Mouse (Mus musculus): ENCODE data around the gene Gm20388. TPM values are rescaled to one million over a fixed set of nuclear protein-coding genes. Genes with fewer than 3 reads are reported as not detected.

The Gm20388 gene
- polyA plus RNA-seq, 2 experiments, result 8.5 TPM; not detected in 1

DNA sequence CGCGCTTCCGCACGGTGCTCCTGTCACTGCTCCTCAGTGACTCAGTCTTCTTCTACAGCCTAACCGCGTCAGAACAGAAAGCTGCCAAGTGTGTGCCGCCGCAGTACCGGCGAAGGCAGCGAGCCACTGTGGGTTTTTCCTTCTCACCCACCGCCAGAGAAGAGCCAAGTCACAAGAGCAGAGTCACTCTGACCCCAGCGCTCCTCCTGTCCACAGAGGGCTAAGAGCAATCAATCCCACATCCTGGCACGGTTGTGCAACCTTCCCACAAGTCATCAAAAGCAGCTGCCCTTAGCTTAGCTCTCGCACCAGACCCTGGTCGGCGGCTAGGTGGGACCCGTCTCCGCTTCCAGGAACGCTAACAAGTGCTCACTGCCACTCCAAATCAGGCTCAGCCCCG is 1659.7 kb downstream of the Gm20388 start:
- Histone ChIP-seq H3K36me3 (replicated peaks; ENCODE audit: control insufficient read depth, insufficient read depth, low read depth) (no peaks in the 10 kb centered on the region), H3K9me3 (ENCODE audit: control insufficient read depth, low read length) (no peaks in the 10 kb centered on the region), H3K27ac (no peak overlapping the region), H3K9ac (replicated peaks) (no peak overlapping the region), H3K4me2 (ENCODE audit: low read depth) (peak overlapping the region; percentile 30), H3K4me3 (ENCODE audit: insufficient read depth in 1 of 2, low read depth in 2 of 2, low read length in 2 of 2) (peak overlapping the region in 1 of 2 experiments; percentile 9; a peak in 1 of 4 replicates), H3K27me3 (ENCODE audit: control insufficient read depth, insufficient read depth, low read length) (no peaks in the 10 kb centered on the region), H3K4me1 (replicated peaks; ENCODE audit: control insufficient read depth in 2 of 2, insufficient read depth in 2 of 2, low read length in 1 of 2) (peaks cover 0 to 6% of the 10 kb centered on the region in 2 experiments; a peak in 2 of 4 replicates)
- WGBS (ENCODE audit: insufficient replicate concordance), result 40% methylated on average over 21 of the region's 21 CpGs
- no peak for TF ChIP-seq CTCF (IDR thresholded peaks at IDR 0.05; ENCODE audit: low read depth)
- no peak for TF ChIP-seq EP300 (IDR thresholded peaks at IDR 0.05; ENCODE audit: low read depth)
- ATAC-seq (ENCODE audit: insufficient read depth) (peak; percentile 19; the same call in 1 of the 2 replicates), DNase-seq (ENCODE audit: low read depth in 3 of 3, low spot score in 3 of 3) (no peak)

DNA sequence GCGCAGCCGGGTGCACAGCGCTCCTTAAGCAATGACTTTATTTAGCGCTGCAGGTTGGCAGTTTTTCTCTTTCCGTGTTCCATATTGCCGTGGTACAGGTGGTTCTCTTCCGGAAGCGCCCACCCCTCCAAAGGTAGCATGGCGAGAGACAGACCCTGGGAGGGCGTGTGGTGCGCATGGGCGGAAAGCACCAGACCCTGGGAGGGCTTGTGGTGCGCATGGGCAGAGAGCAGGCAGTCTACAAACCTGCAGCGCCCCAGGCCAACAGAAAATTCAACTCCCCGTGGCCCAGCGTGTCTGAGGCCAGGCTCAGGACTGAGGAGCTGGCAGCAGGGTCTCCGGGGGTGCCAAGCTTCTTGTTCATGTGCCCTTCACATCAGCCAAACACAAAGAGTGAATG is 1660.2 kb downstream of the Gm20388 start:
- no peak overlapping the region for H3K9ac ChIP-seq (replicated peaks)
- no peaks in the 10 kb centered on the region for H3K9me3 ChIP-seq (ENCODE audit: control insufficient read depth, low read length)
- TF ChIP-seq CTCF (IDR thresholded peaks at IDR 0.05; ENCODE audit: low read depth), result no peak
- TF ChIP-seq EP300 (IDR thresholded peaks at IDR 0.05; ENCODE audit: low read depth), result no peak
- no peaks in the 10 kb centered on the region for H3K36me3 ChIP-seq (replicated peaks; ENCODE audit: control insufficient read depth, insufficient read depth, low read depth)
- ATAC-seq (ENCODE audit: insufficient read depth) (no peak), DNase-seq (ENCODE audit: low read depth in 3 of 3, low spot score in 3 of 3) (no peak)
- peak overlapping the region in 1 of 2 experiments; percentile 9; a peak in 1 of 4 replicates for H3K4me3 ChIP-seq (ENCODE audit: insufficient read depth in 1 of 2, low read depth in 2 of 2, low read length in 2 of 2)
- H3K27ac ChIP-seq, result no peak overlapping the region
- WGBS (ENCODE audit: insufficient replicate concordance), result 64% methylated on average over 17 of the region's 17 CpGs
- peaks cover 0 to 6% of the 10 kb centered on the region in 2 experiments; a peak in 2 of 4 replicates for H3K4me1 ChIP-seq (replicated peaks; ENCODE audit: control insufficient read depth in 2 of 2, insufficient read depth in 2 of 2, low read length in 1 of 2)
- peak overlapping the region; percentile 30 for H3K4me2 ChIP-seq (ENCODE audit: low read depth)
- H3K27me3 ChIP-seq (ENCODE audit: control insufficient read depth, insufficient read depth, low read length), result no peaks in the 10 kb centered on the region

DNA sequence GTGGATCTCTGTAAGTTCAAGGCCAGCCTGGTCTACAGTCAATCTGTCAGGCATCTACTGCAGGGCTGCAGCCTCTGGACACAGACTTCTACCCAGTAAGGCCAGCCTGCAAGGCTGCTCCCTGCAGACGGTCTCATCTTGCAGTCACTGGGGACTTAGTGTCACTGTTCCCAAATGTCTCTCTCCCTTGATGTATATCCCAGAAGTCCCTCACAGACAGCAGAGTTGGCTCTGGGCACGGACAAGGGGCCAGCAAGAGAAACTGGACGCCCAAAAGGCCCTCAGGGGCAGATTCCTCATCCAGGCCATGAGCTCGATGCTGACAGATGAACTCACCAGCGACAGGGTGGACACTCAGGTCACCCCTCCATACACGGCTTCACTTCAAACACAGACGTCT is 1661.5 kb downstream of the Gm20388 start:
- no peaks in the 10 kb centered on the region for H3K27me3 ChIP-seq (ENCODE audit: control insufficient read depth, insufficient read depth, low read length)
- H3K9me3 ChIP-seq (ENCODE audit: control insufficient read depth, low read length), result no peaks in the 10 kb centered on the region
- ATAC-seq (ENCODE audit: insufficient read depth) (no peak), DNase-seq (ENCODE audit: low read depth in 3 of 3, low spot score in 3 of 3) (no peak)
- WGBS (ENCODE audit: insufficient replicate concordance), result 64% methylated on average over 7 of the region's 7 CpGs
- H3K4me1 ChIP-seq (replicated peaks; ENCODE audit: control insufficient read depth in 2 of 2, insufficient read depth in 2 of 2, low read length in 1 of 2), result peaks cover 0 to 10% of the 10 kb centered on the region in 2 experiments
- H3K36me3 ChIP-seq (replicated peaks; ENCODE audit: control insufficient read depth, insufficient read depth, low read depth), result no peaks in the 10 kb centered on the region
- H3K4me3 ChIP-seq (ENCODE audit: insufficient read depth in 1 of 2, low read depth in 2 of 2, low read length in 2 of 2), result no peak overlapping the region
- H3K27ac ChIP-seq, result no peak overlapping the region
- TF ChIP-seq CTCF (IDR thresholded peaks at IDR 0.05; ENCODE audit: low read depth) (no peak), EP300 (IDR thresholded peaks at IDR 0.05; ENCODE audit: low read depth) (no peak)
- no peak overlapping the region for H3K9ac ChIP-seq (replicated peaks)
- no peak overlapping the region for H3K4me2 ChIP-seq (ENCODE audit: low read depth)

DNA sequence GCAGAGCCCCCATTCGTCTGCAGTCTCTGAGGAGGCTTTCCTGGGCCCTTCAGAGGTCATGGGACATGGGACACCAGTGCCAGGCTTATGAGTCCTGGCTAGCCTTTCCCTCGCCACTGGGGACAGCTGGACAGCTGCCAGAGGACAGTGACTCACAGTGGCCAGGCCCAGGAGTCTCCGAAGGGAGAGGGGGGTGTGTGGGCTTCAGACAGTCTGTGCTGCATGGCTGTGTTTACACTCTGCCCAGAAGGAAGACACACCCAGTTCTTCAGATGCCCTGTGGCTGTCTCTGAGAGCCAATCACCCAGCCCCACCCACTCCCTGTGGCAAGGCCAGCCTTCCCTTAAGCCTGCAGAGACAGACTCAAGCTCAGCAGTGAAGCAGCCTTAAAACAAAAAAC is 1662.6 kb downstream of the Gm20388 start:
- TF ChIP-seq CTCF (IDR thresholded peaks at IDR 0.05; ENCODE audit: low read depth), result no peak
- H3K4me2 ChIP-seq (ENCODE audit: low read depth), result no peak overlapping the region
- no peak overlapping the region for H3K9ac ChIP-seq (replicated peaks)
- H3K27ac ChIP-seq, result no peak overlapping the region
- H3K9me3 ChIP-seq (ENCODE audit: control insufficient read depth, low read length), result no peaks in the 10 kb centered on the region
- no peak overlapping the region for H3K4me3 ChIP-seq (ENCODE audit: insufficient read depth in 1 of 2, low read depth in 2 of 2, low read length in 2 of 2)
- DNase-seq (ENCODE audit: low read depth in 3 of 3, low spot score in 3 of 3) (no peak), ATAC-seq (ENCODE audit: insufficient read depth) (peak; percentile 58)
- 48% methylated on average over 3 of the region's 3 CpGs for WGBS (ENCODE audit: insufficient replicate concordance)
- no peaks in the 10 kb centered on the region for H3K27me3 ChIP-seq (ENCODE audit: control insufficient read depth, insufficient read depth, low read length)
- peaks cover 0 to 13% of the 10 kb centered on the region in 2 experiments for H3K4me1 ChIP-seq (replicated peaks; ENCODE audit: control insufficient read depth in 2 of 2, insufficient read depth in 2 of 2, low read length in 1 of 2)
- H3K36me3 ChIP-seq (replicated peaks; ENCODE audit: control insufficient read depth, insufficient read depth, low read depth), result no peaks in the 10 kb centered on the region

DNA sequence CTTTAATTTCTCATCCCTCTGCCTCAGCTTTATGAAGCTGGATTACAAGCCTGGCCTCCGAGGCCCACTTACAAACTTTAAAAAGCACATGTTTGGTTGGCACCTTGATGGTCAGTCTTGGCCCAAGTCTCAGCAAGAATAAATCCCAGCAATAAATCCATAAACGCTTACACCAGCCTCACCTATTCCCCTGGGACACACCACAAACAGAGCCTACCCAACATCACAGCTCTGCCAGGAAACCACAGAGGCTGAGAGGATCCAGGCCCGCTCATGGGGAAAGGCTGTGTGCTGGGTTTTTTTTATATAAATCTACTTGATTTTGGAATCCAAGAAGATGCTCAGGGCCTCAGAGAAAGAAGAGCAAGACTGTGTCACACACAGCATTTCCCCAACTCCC is 1665.0 kb downstream of the Gm20388 start:
- Histone ChIP-seq H3K27ac (no peak overlapping the region), H3K4me3 (ENCODE audit: insufficient read depth in 1 of 2, low read depth in 2 of 2, low read length in 2 of 2) (no peak overlapping the region), H3K9me3 (ENCODE audit: control insufficient read depth, low read length) (no peaks in the 10 kb centered on the region), H3K4me2 (ENCODE audit: low read depth) (no peak overlapping the region), H3K36me3 (replicated peaks; ENCODE audit: control insufficient read depth, insufficient read depth, low read depth) (no peaks in the 10 kb centered on the region), H3K4me1 (replicated peaks; ENCODE audit: control insufficient read depth in 2 of 2, insufficient read depth in 2 of 2, low read length in 1 of 2) (peaks cover 0 to 16% of the 10 kb centered on the region in 2 experiments), H3K27me3 (ENCODE audit: control insufficient read depth, insufficient read depth, low read length) (no peaks in the 10 kb centered on the region), H3K9ac (replicated peaks) (no peak overlapping the region)
- WGBS (ENCODE audit: insufficient replicate concordance), result 70% methylated on average over 3 of the region's 3 CpGs
- TF ChIP-seq CTCF (IDR thresholded peaks at IDR 0.05; ENCODE audit: low read depth) (no peak), EP300 (IDR thresholded peaks at IDR 0.05; ENCODE audit: low read depth) (no peak)
- DNase-seq (ENCODE audit: low read depth in 3 of 3, low spot score in 3 of 3) (no peak), ATAC-seq (ENCODE audit: insufficient read depth) (no peak)

Data from liver, embryonic 14.5 days (tissue).